Mouse (Mus musculus) liver, embryonic 14.5 days (tissue): ENCODE data around the gene Dusp12. TPM values are rescaled to one million over a fixed set of nuclear protein-coding genes. Genes with fewer than 3 reads are reported as not detected.

Experiments used
- ATAC-seq: fragments of 200-750 bp; cut with Nextera tagmentation; 2 replicates; pipeline ENCODE4 v1.8.0; 2017; ENCODE audit warnings: moderate number of reproducible peaks, mild to moderate bottlenecking, moderate library complexity; ENCODE audit not compliant: insufficient read depth
- DNase-seq, 3 experiments: peaks; one replicate each; pipeline ENCODE4 v3.0.0-alpha.2; 2012 to 2013; ENCODE audit warnings: low read depth in 3 of 3, low spot score in 3 of 3
- H3K27ac ChIP-seq: fragments of 300-500 bp; sonication (generic); 2 replicates; pipeline ENCODE4 v1.5.1; 2014; ENCODE audit warnings: moderate library complexity, mild to moderate bottlenecking, control low read depth, inconsistent platforms
- H3K27me3 ChIP-seq: fragments of 300-500 bp; sonication (generic); 2 replicates; pipeline ENCODE4 v1.6.1; 2014; ENCODE audit warnings: mild to moderate bottlenecking, low read length, moderate library complexity; ENCODE audit not compliant: control insufficient read depth, insufficient read depth
- H3K36me3 ChIP-seq: fragments of 300-500 bp; sonication (generic); replicated peaks from 2 replicates; pipeline ENCODE4 v1.6.1; 2014; ENCODE audit warnings: low read depth; ENCODE audit not compliant: control insufficient read depth, insufficient read depth
- H3K4me1 ChIP-seq, 2 experiments: fragments of 200-500 bp in 1 of 2; fragments of 300-500 bp in 1 of 2; sonication (generic) in 1 of 2; replicated peaks; 2 replicates each; pipeline ENCODE4 v1.6.1; 2012 to 2014; ENCODE audit warnings: antibody characterized with exemption in 1 of 2, inconsistent platforms in 1 of 2, low read length in 1 of 2; ENCODE audit not compliant: control insufficient read depth in 2 of 2, insufficient read depth in 2 of 2
- H3K4me2 ChIP-seq: fragments of 300-500 bp; sonication (generic); 2 replicates; pipeline ENCODE4 v1.6.1; 2014; ENCODE audit warnings: low read depth, mild to moderate bottlenecking, control low read depth, moderate library complexity
- H3K4me3 ChIP-seq, 2 experiments: fragments of 200-500 bp in 1 of 2; fragments of 300-500 bp in 1 of 2; sonication (generic) in 1 of 2; 2 replicates each; pipeline ENCODE4 v1.5.1; 2012 to 2014; ENCODE audit warnings: low read depth in 2 of 2, low read length in 2 of 2, mild to moderate bottlenecking in 2 of 2, control low read depth in 1 of 2, inconsistent platforms in 1 of 2, moderate library complexity in 1 of 2; ENCODE audit not compliant: insufficient read depth in 1 of 2
- H3K9ac ChIP-seq: fragments of 300-500 bp; sonication (generic); replicated peaks from 2 replicates; pipeline ENCODE4 v1.6.1; 2014; ENCODE audit warnings: mild to moderate bottlenecking, control low read depth, moderate library complexity
- H3K9me3 ChIP-seq: fragments of 300-500 bp; sonication (generic); 2 replicates; pipeline ENCODE4 v1.6.1; 2016; ENCODE audit warnings: low read length, mixed read lengths; ENCODE audit not compliant: control insufficient read depth
- CTCF ChIP-seq: IDR thresholded peaks from 2 replicates; pipeline ENCODE4 v1.5.1; 2016; ENCODE audit warnings: antibody characterized with exemption, low read depth, control low read depth
- EP300 ChIP-seq: IDR thresholded peaks from 2 replicates; pipeline ENCODE4 v1.6.1; 2016; ENCODE audit warnings: antibody characterized with exemption, low read depth
- WGBS: fragments of 180-500 bp; shearing (Covaris S2); extraction: QIAGEN DNeasy Blood & Tissue Kit; methylation state at CpG from one replicate; pipeline ENCODE4 v1.1.7; 2014; ENCODE audit not compliant: insufficient replicate concordance; 5-methylcytosine and 5-hydroxymethylcytosine counted together
- polyA plus RNA-seq, 2 experiments: library from polyadenylated mRNA; depleted of rRNA in 1 of 2; stranded (reverse) in 1 of 2; unstranded in 1 of 2; fragments of >200 nt; fragmentation: Nextera tagmentation in 1 of 2; extraction: Ambion mirVana in 1 of 2; gene quantifications; 2 replicates each; pipeline versions ENCODE4 v1.2.1 to v1.2.3; 2012 to 2014

The Dusp12 gene
- polyA plus RNA-seq, 2 experiments = 13.6 to 19.1 TPM

DNA sequence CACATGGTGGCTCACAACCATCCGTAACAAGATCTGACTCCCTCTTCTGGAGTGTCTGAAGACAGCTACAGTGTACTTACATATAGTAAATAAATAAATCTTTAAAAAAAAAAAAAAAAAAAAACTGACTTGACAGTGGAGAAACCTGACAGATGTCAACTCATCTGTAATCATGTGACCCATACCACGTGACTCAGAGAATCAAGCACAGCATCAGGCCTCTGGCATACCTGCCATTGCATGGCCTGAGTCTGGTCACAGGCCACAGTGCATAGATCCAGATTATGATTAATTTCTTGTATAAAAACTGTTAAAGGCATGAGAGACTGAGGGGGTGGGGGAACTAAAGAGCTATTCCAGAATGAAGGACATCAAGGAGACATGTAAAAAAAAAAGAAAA lies 26.5 kb downstream of the Dusp12 start:
- no peak overlapping the region for H3K4me2 ChIP-seq
- H3K9me3 ChIP-seq = no peaks in the 10 kb centered on the region
- WGBS = 70% methylated on average over 2 of the region's 2 CpGs
- no peak for ATAC-seq
- no peak overlapping the region for H3K4me3 ChIP-seq
- peaks cover 2% of the 10 kb centered on the region; the same call in 1 of the 2 replicates for H3K36me3 ChIP-seq
- no peak for DNase-seq
- H3K4me1 ChIP-seq = peaks cover 41 to 62% of the 10 kb centered on the region in 2 experiments
- H3K9ac ChIP-seq = no peak overlapping the region
- H3K27me3 ChIP-seq = no peaks in the 10 kb centered on the region
- TF ChIP-seq EP300 (no peak), CTCF (no peak)
- no peak overlapping the region for H3K27ac ChIP-seq

DNA sequence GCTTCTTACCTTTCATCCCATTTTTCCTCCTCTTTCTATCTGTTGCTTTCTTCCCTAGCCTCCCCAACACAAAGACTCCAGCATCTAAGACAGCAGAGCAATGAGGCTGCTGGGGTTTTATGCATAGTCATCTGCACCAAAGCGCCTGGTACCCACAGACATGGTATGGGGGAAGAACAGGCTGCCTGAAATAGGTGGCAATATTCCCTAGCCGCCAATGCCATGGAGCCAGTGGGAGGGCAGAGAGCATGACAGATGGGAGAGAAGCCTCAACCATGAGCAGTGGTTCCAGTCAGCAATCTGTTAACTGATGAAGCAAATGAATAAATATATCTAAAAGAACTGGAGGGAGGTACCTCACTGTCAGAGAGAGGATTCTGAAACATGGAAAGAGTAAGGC lies 28.0 kb downstream of the Dusp12 start:
- no peak overlapping the region for H3K9ac ChIP-seq
- no peak overlapping the region for H3K27ac ChIP-seq
- H3K27me3 ChIP-seq = no peaks in the 10 kb centered on the region
- no peak for ATAC-seq
- no peak for DNase-seq
- H3K4me2 ChIP-seq = no peak overlapping the region
- H3K4me1 ChIP-seq = peaks cover 29 to 53% of the 10 kb centered on the region in 2 experiments
- H3K36me3 ChIP-seq = peaks cover 7% of the 10 kb centered on the region
- TF ChIP-seq CTCF (no peak), EP300 (no peak)
- H3K4me3 ChIP-seq = no peak overlapping the region
- WGBS = 67% methylated on average over 2 of the region's 2 CpGs
- H3K9me3 ChIP-seq = no peaks in the 10 kb centered on the region

DNA sequence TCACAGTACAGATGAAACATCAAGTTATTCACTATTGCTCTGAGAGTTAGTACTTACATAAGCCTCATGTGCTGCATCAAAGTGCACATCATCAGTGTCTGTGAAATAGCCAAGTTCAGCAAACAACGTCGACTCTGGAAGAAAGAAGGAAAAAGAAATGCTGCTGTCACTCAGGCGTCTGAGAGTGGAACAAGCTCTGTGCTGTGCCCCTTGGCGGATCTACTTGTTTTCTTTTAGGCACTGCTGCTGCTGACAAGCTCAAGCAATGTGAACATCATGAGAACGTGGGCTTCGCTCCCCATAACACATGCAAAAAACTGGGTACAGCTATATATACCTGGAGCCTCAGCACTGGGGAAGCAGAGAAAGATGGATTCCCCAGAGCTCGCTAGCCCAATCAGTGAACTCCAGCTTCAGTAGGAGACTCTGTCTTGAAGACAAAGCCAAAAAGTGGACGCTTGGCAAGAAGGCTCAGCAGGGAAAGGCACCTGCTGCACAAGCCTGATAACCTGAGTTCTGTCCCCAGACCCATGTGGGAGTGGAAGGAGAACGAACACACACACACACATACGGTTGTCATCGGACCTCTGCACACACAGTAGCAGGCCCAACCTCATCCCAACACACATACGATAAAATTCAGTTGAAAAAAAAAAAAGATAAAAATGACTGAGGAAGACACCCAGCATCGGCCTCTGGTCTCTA lies 30.1 kb downstream of the Dusp12 start:
- Histone ChIP-seq H3K9ac (peak overlapping the region; percentile 10), H3K27ac (peak overlapping the region; percentile 74), H3K9me3 (no peaks in the 10 kb centered on the region), H3K4me3 (peak overlapping the region in 1 of 2 experiments; percentile 15; a peak in 1 of 4 replicates), H3K4me1 (peaks cover 24 to 56% of the 10 kb centered on the region in 2 experiments), H3K4me2 (peak overlapping the region; percentile 55), H3K27me3 (no peaks in the 10 kb centered on the region), H3K36me3 (peaks cover 7% of the 10 kb centered on the region)
- ATAC-seq = peak; percentile 94
- TF ChIP-seq EP300 = peak; percentile 74
- no peak for TF ChIP-seq CTCF
- WGBS = 36% methylated on average over 13 of the region's 13 CpGs
- DNase-seq = peak in 2 of 3 experiments; percentile 61 to 66

DNA sequence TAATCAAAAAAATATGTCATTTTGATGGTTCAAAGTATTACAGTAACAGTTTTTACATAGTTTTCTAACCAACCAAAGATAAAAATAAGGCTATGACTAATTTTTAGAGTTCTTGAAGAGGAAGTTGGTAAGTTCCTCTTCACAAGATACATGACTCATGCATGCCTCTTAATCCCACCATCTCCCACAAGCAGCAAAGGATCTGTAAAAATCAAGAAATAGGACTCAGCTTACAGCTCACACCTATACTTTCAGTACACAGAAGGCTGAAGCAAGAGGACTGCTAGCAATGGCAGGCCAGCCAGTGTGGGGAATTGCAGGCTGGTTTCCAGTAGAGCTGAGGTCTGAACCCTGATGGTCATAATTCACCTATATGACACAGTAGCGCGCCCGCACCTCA lies 31.7 kb downstream of the Dusp12 start:
- H3K27me3 ChIP-seq = no peaks in the 10 kb centered on the region
- no peak overlapping the region for H3K4me2 ChIP-seq
- 74% methylated on average over 3 of the region's 3 CpGs for WGBS
- no peak overlapping the region for H3K4me3 ChIP-seq
- no peak for ATAC-seq
- DNase-seq = no peak
- no peak overlapping the region for H3K27ac ChIP-seq
- TF ChIP-seq CTCF = no peak
- no peak for TF ChIP-seq EP300
- H3K9ac ChIP-seq = no peak overlapping the region
- H3K9me3 ChIP-seq = no peaks in the 10 kb centered on the region
- peaks cover 24 to 56% of the 10 kb centered on the region in 2 experiments for H3K4me1 ChIP-seq
- H3K36me3 ChIP-seq = peaks cover 10% of the 10 kb centered on the region
